In the genomic region with DNA sequence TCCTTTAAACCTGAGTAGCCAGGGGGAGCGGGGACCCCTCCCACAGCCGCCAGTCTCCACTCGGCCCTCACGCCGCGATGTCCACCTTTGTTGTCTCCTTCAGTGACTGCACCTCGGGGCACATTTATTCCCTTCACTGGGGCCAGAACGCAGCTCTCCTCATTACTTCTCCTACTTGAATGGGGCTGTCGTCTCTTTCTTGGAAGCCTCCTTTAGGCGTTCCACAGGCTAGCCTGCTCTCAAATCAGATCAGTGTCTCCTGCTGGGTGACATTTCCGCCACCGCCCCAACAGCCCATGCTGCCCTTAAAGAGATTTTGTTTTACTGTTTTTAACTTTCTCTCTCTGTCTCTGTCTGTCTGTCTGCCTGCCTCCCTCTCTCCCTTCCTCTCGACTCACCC, we compare ENCODE assay signal across 8 mouse cellular contexts. TPM values are rescaled to one million over a fixed set of nuclear protein-coding genes. Genes with fewer than 3 reads are reported as not detected.
DNase-seq lines count a peak whose midpoint lies in the region; ATAC-seq lines count a peak whose summit lies in the region.

No protein-coding gene starts in this region.

- no peaks in the 10 kb centered on the region for H3K9me3 ChIP-seq in heart, embryonic 14.5 days (ENCODE audit: control insufficient read depth, low read length)
- H3K9me3 ChIP-seq in embryonic facial prominence, embryonic 11.5 days (replicated peaks; ENCODE audit: control insufficient read depth, low read length) = no peaks in the 10 kb centered on the region
- H3K9me3 ChIP-seq in hindbrain, embryonic 15.5 days = no peaks in the 10 kb centered on the region
- H3K9me3 ChIP-seq in midbrain, embryonic 13.5 days = peaks cover under 1% of the 10 kb centered on the region; the same call in 1 of the 2 replicates

- peak overlapping the region; percentile 63 for H3K4me2 ChIP-seq in heart, embryonic 14.5 days (ENCODE audit: low read length)
- H3K4me2 ChIP-seq in embryonic facial prominence, embryonic 11.5 days (ENCODE audit: low read depth, low read length) = peak overlapping the region; percentile 47
- peak overlapping the region; percentile 50 for H3K4me2 ChIP-seq in hindbrain, embryonic 15.5 days
- H3K4me2 ChIP-seq in midbrain, embryonic 13.5 days (replicated peaks) = peak overlapping the region; percentile 38

- H3K9ac ChIP-seq in heart, embryonic 14.5 days (ENCODE audit: low read length) = peak overlapping the region; percentile 42
- H3K9ac ChIP-seq in embryonic facial prominence, embryonic 11.5 days (replicated peaks; ENCODE audit: low read length) = peak overlapping the region; percentile 13; the same call in 1 of the 2 replicates
- H3K9ac ChIP-seq in hindbrain, embryonic 15.5 days = peak overlapping the region; percentile 17; the same call in 1 of the 2 replicates
- 0 out of 2 replicates have a peak overlapping the region, but pooled peaks have one; percentile 4 for H3K9ac ChIP-seq in midbrain, embryonic 13.5 days (replicated peaks)

- no peak overlapping the region for H3K27ac ChIP-seq in heart, embryonic 14.5 days (replicated peaks in 1 of 2; ENCODE audit: control insufficient read depth in 1 of 2, insufficient read depth in 1 of 2, low read depth in 2 of 2, low read length in 2 of 2)
- no peak overlapping the region for H3K27ac ChIP-seq in embryonic facial prominence, embryonic 11.5 days (replicated peaks; ENCODE audit: low read depth, low read length)
- H3K27ac ChIP-seq in hindbrain, embryonic 15.5 days (replicated peaks) = no peak overlapping the region; the same call in 1 of the 2 replicates
- H3K27ac ChIP-seq in midbrain, embryonic 13.5 days = no peak overlapping the region

- H3K4me1 ChIP-seq in heart, embryonic 14.5 days (ENCODE audit: control insufficient read depth in 2 of 2, insufficient read depth in 2 of 2, low read length in 2 of 2) = peaks cover 0 to 10% of the 10 kb centered on the region in 2 experiments; a peak in 1 of 4 replicates
- H3K4me1 ChIP-seq in embryonic facial prominence, embryonic 11.5 days (ENCODE audit: control insufficient read depth, insufficient read depth, low read length) = no peaks in the 10 kb centered on the region
- H3K4me1 ChIP-seq in hindbrain, embryonic 15.5 days (replicated peaks) = peaks cover 12% of the 10 kb centered on the region
- peaks cover 12% of the 10 kb centered on the region for H3K4me1 ChIP-seq in midbrain, embryonic 13.5 days (replicated peaks)

- no peaks in the 10 kb centered on the region for H3K27me3 ChIP-seq in heart, embryonic 14.5 days (ENCODE audit: control insufficient read depth, insufficient read depth, low read length)
- no peaks in the 10 kb centered on the region for H3K27me3 ChIP-seq in embryonic facial prominence, embryonic 11.5 days (ENCODE audit: control insufficient read depth, insufficient read depth, low read length)
- peaks cover 3% of the 10 kb centered on the region; the same call in 1 of the 2 replicates for H3K27me3 ChIP-seq in hindbrain, embryonic 15.5 days
- peaks cover 18% of the 10 kb centered on the region; the same call in 1 of the 2 replicates for H3K27me3 ChIP-seq in midbrain, embryonic 13.5 days

- intact Hi-C loops in heart, postnatal 10 days (cut with DNase I) = no loop called here

- 9% methylated on average over 13 of the region's 13 CpGs for WGBS in heart, embryonic 14.5 days
- 5% methylated on average over 13 of the region's 13 CpGs for WGBS in embryonic facial prominence, embryonic 11.5 days
- WGBS in hindbrain, embryonic 15.5 days = 4% methylated on average over 13 of the region's 13 CpGs
- WGBS in midbrain, embryonic 13.5 days = 5% methylated on average over 13 of the region's 13 CpGs

- H3K36me3 ChIP-seq in heart, embryonic 14.5 days (ENCODE audit: control insufficient read depth, insufficient read depth, low read length) = no peaks in the 10 kb centered on the region
- H3K36me3 ChIP-seq in embryonic facial prominence, embryonic 11.5 days (replicated peaks; ENCODE audit: control insufficient read depth, insufficient read depth, low read depth, low read length) = no peaks in the 10 kb centered on the region
- H3K36me3 ChIP-seq in hindbrain, embryonic 15.5 days = no peaks in the 10 kb centered on the region
- H3K36me3 ChIP-seq in midbrain, embryonic 13.5 days = no peaks in the 10 kb centered on the region

- ATAC-seq in heart, embryonic 14.5 days (ENCODE audit: insufficient number of reproducible peaks, insufficient read depth, low FRiP score, low read depth) = no peak
- no peak for ATAC-seq in embryonic facial prominence, embryonic 11.5 days (replicated peaks; ENCODE audit: insufficient number of reproducible peaks, low FRiP score, low TSS enrichment, low read depth)
- no peak for ATAC-seq in hindbrain, embryonic 15.5 days (ENCODE audit: low FRiP score, low read depth)
- no peak for ATAC-seq in midbrain, embryonic 13.5 days

- DNase-seq in heart, postnatal 10 days = no peak
- no peak for DNase-seq in embryonic facial prominence, embryonic 11.5 days (ENCODE audit: low spot score)
- DNase-seq in cerebellum, adult 8-10 months = no peak
- no peak for DNase-seq in gastrocnemius, postnatal 4 days (ENCODE audit: low spot score in 2 of 2)
- DNase-seq in layer of hippocampus, postnatal 36 days = no peak

- H3K4me3 ChIP-seq in heart, embryonic 14.5 days (ENCODE audit: control insufficient read depth in 1 of 2, insufficient read depth in 1 of 2, low read depth in 1 of 2, low read length in 2 of 2) = peak overlapping the region; percentile 10 to 28; a peak in 3 of 4 replicates
- H3K4me3 ChIP-seq in embryonic facial prominence, embryonic 11.5 days (ENCODE audit: low read depth, low read length) = no peak overlapping the region
- H3K4me3 ChIP-seq in hindbrain, embryonic 15.5 days = peak overlapping the region; percentile 12; the same call in 1 of the 2 replicates
- H3K4me3 ChIP-seq in midbrain, embryonic 13.5 days (replicated peaks) = 0 out of 2 replicates have a peak overlapping the region, but pooled peaks have one; percentile 1

RNA-seq across cellular contexts. Expression of a gene that starts 9.9 kb away (rescaled TPM):
- polyA plus RNA-seq in heart, embryonic 14.5 days (2014; fragmentation: Nextera tagmentation; extraction: Ambion mirVana) = 0.05 TPM in 1 of 2 replicates, not detected in the other
- not detected for total RNA-seq in heart, postnatal 10 days (2021)
- 0.86 and 0.98 TPM in 2 replicates for polyA plus RNA-seq in embryonic facial prominence, embryonic 11.5 days (2014; fragmentation: Nextera tagmentation; extraction: Ambion mirVana)
- 37.6 and 43.4 TPM in 2 replicates for polyA plus RNA-seq in hindbrain, embryonic 15.5 days (2015; fragmentation: Nextera tagmentation; extraction: Ambion mirVana)
- 18.1 and 20.7 TPM in 2 replicates for polyA plus RNA-seq in midbrain, embryonic 13.5 days (2015; fragmentation: Nextera tagmentation; extraction: Ambion mirVana)
- not detected for total RNA-seq in gastrocnemius, postnatal 4 days (2021)
- 10 to 100 TPM; 35.0 to 36.2 TPM for total RNA-seq in layer of hippocampus, postnatal 36 days (2021)
